Mouse (Mus musculus) gastrocnemius, adult 2 months (tissue): ENCODE measurements at regions not wholly inside any gene's neighbourhood (a gene's known extent, or its start where the extent isn't known, plus 50 kb on each side); places are given as distances from the start of the nearest gene placed in this dataset.

Experiments
- DNase-seq: peaks from one replicate; pipeline ENCODE4 v3.0.0; 2022
- H3K27ac ChIP-seq: fragments of 200-600 bp; 2 replicates; pipeline ENCODE4 v1.8.1; 2022; ENCODE audit warnings: mild to moderate bottlenecking
- H3K4me3 ChIP-seq: fragments of 200-600 bp; 2 replicates; pipeline ENCODE4 v1.8.1; 2022; ENCODE audit warnings: mild to moderate bottlenecking, moderate library complexity
- CTCF ChIP-seq: fragments of 200-600 bp; IDR thresholded peaks from 2 replicates; pipeline ENCODE4 v1.8.1; 2022; ENCODE audit warnings: antibody characterized with exemption, mild to moderate bottlenecking, moderate library complexity
- intact Hi-C: fragments of 180-260 bp; cut with DNase I; formaldehyde crosslinking; loops from one replicate; pipeline ENCODE4 v1.15.1; 2025

DNA sequence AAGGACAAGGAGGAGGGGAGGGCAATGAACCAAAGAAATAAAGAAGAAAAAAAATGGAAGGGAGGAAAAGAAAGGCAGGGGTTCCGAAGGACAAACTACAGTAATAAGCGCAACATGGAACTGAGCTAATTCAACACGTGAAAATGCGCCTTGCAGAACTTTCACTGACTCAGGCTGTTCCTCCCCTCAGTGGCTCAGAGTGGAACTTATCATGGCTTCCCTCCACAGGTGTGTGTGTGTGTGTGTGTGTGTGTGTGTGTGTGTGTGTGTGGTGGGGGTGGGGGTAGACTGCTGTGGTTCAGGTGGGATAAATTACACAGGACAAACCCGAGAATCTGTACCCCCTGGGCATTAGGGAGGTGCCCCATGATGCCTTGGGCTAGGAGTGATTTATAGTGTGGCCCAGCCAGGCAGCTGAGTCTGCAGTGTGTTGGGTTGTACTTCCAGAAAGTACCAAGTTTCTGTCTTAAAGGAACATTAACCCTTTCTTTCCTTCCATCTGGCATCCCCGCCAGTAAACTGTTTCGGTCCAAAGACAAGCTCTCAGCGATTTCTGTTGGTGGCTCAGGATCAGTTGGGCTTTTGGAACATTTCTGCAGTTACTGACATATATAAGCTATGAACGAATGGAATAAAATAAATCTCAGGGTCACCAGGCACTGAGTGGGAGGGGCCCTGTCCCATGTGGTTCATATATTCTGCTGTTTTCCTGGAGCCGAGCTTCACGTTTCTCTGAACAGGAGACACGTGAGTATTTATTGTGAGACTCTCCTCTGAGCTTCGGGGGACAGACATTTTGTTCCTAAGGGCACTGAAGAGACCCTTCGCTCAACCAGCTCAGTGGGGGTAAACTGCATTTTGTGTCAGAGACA is 71.1 kb upstream of the Lnx1 start:
- H3K27ac ChIP-seq, result no peak overlapping the region
- no peak overlapping the region for H3K4me3 ChIP-seq
- DNase-seq, result no peak
- no peak for TF ChIP-seq CTCF
- intact Hi-C loops, result no loop called here

GRCm38 (mm10) chr5:74771121-74771520 is 68.4 kb upstream of the Lnx1 start:
- H3K4me3 ChIP-seq, result no peak overlapping the region
- peak overlapping the region; percentile 58 for H3K27ac ChIP-seq
- intact Hi-C loops, result no loop called here
- DNase-seq, result peak; percentile 28
- TF ChIP-seq CTCF, result no peak

DNA sequence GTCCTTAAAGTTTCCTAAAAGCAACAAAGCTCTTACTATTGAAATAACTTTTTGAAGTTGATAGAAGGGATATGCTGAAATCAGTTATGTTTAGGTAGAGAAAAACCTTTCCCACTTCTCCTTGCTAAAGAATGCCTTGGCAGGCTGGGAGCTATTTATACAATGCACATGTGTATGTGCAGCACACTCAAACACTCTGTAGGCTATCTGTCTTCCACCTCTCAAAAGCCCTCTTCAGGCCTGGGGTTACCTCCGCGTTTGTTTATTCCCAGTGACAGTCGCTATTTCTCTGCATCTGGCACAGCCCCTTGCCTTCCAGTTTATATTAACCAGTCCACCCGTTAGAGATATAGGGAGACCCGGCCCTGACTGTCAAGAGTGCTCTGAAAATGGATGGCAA is 66.3 kb upstream of the Lnx1 start:
- TF ChIP-seq CTCF, result no peak
- intact Hi-C loops, result no loop called here

DNA sequence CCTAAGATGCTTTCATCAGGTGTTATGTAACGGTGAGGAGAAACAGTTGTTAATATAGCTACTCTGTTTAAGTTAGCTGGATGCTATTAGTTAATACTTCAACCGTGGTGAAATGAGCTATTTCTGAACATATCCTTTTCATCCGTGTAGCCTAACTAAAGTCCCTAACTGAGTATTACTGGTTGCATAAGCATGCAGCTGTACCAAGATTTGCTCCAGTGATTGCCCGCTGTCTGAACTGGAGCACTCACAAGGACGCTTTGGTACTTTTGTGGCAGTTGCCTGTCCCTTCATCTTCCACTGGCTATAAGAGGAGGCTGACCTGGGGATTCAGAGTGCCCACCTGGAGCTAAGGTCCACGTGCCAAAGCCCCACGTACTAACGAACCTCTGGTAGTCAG is 65.3 kb upstream of the Lnx1 start:
- H3K4me3 ChIP-seq, result no peak overlapping the region
- no peak overlapping the region; the same call in 1 of the 2 replicates for H3K27ac ChIP-seq
- intact Hi-C loops, result no loop called here
- no peak for DNase-seq
- TF ChIP-seq CTCF, result no peak

More for the DNA sequence above, 66.3 kb upstream of the Lnx1 start:
- no peak overlapping the region for H3K4me3 ChIP-seq
- no peak for DNase-seq
- no peak overlapping the region for H3K27ac ChIP-seq

GRCm38 (mm10) chr5:74766211-74766610 is 63.5 kb upstream of the Lnx1 start:
- no peak for DNase-seq
- Histone ChIP-seq H3K4me3 (no peak overlapping the region), H3K27ac (no peak overlapping the region)
- intact Hi-C loops, result no loop called here
- no peak for TF ChIP-seq CTCF

- no peak for DNase-seq
- H3K27ac ChIP-seq, result no peak overlapping the region
Measured at GRCm38 (mm10) chr5:74765061-74765767, 62.5 kb upstream of the Lnx1 start.

GRCm38 (mm10) chr5:74757557-74757956 is 54.8 kb upstream of the Lnx1 start:
- intact Hi-C loops, result no loop called here
- DNase-seq, result no peak
- no peak for TF ChIP-seq CTCF
- H3K4me3 ChIP-seq, result no peak overlapping the region
- no peak overlapping the region for H3K27ac ChIP-seq

More at GRCm38 (mm10) chr5:74765061-74765767, 62.5 kb upstream of the Lnx1 start:
- intact Hi-C loops, result no loop called here
- no peak overlapping the region for H3K4me3 ChIP-seq
- no peak for TF ChIP-seq CTCF

DNA sequence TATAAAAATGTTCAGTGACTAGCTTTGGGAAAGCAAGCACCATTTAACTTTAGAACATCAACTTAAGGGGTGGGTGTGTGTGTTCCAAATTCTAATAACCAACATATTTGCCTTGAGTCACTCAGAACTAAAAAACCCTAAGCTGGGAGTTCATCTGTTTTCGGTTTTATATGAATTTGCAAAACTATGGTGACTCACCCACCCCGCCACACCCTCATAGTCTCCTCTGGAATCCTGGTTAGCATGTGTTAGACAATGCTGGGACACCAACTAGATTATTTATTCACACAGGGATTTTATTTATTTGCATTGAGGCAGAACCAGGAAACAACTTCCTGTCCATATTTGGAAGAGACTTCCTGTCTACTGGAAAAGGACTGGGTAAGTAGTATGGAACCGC is 50.2 kb upstream of the Lnx1 start:
- intact Hi-C loops, result no loop called here
- Histone ChIP-seq H3K27ac (peak overlapping the region; percentile 65), H3K4me3 (no peak overlapping the region)
- DNase-seq, result peak; percentile 32
- TF ChIP-seq CTCF, result no peak
